Mouse (Mus musculus) lung, postnatal 0 days (tissue): Measurements from ENCODE around the gene Rpa2. TPM values are rescaled to one million over a fixed set of nuclear protein-coding genes. Genes with fewer than 3 reads are reported as not detected.

Experiments
- ATAC-seq: fragments of 200-750 bp; cut with Nextera tagmentation; 2 replicates; pipeline ENCODE4 v1.8.0; 2017; ENCODE audit warnings: moderate library complexity
- DNase-seq: peaks from one replicate; pipeline ENCODE4 v3.0.0-alpha.2; 2016; ENCODE audit warnings: low spot score
- H3K27ac ChIP-seq: fragments of 300-500 bp; sonication (generic); 2 replicates; pipeline ENCODE4 v1.5.1; 2014; ENCODE audit warnings: antibody characterized with exemption, mild to moderate bottlenecking, low read length, mixed read lengths
- H3K27me3 ChIP-seq: fragments of 300-500 bp; sonication (generic); replicated peaks from 2 replicates; pipeline ENCODE4 v1.6.1; 2014; ENCODE audit warnings: low read length, mixed read lengths; ENCODE audit not compliant: insufficient read depth
- H3K36me3 ChIP-seq: fragments of 300-500 bp; sonication (generic); 2 replicates; pipeline ENCODE4 v1.6.1; 2014; ENCODE audit warnings: low read length, mixed read lengths; ENCODE audit not compliant: insufficient read depth
- H3K4me1 ChIP-seq: fragments of 300-500 bp; sonication (generic); 2 replicates; pipeline ENCODE4 v1.6.1; 2014; ENCODE audit warnings: antibody characterized with exemption, low read depth, low read length, mixed read lengths; ENCODE audit not compliant: insufficient read depth
- H3K4me2 ChIP-seq: fragments of 300-500 bp; sonication (generic); replicated peaks from 2 replicates; pipeline ENCODE4 v1.6.1; 2014; ENCODE audit warnings: low read depth, mild to moderate bottlenecking, low read length, moderate library complexity, mixed read lengths
- H3K4me3 ChIP-seq: fragments of 300-500 bp; sonication (generic); 2 replicates; pipeline ENCODE4 v1.5.1; 2014; ENCODE audit warnings: low read depth, low read length
- H3K9ac ChIP-seq: fragments of 300-500 bp; sonication (generic); replicated peaks from 2 replicates; pipeline ENCODE4 v1.6.1; 2014; ENCODE audit warnings: low read depth, mild to moderate bottlenecking
- H3K9me3 ChIP-seq: fragments of 300-500 bp; sonication (generic); 2 replicates; pipeline ENCODE4 v1.6.1; 2016; ENCODE audit warnings: low read length, mixed read lengths
- CTCF ChIP-seq: IDR thresholded peaks from 2 replicates; pipeline ENCODE4 v1.5.1; 2016; ENCODE audit warnings: antibody characterized with exemption, mild to moderate bottlenecking
- EP300 ChIP-seq: IDR thresholded peaks from 2 replicates; pipeline ENCODE4 v1.6.1; 2016; ENCODE audit warnings: antibody characterized with exemption, mild to moderate bottlenecking, control low read depth
- WGBS: fragments of 180-500 bp; shearing (Covaris S2); extraction: QIAGEN DNeasy Blood & Tissue Kit; methylation state at CpG from one replicate; pipeline ENCODE4 v1.1.7; 2014; 5-methylcytosine and 5-hydroxymethylcytosine counted together
- polyA plus RNA-seq: library from polyadenylated mRNA; unstranded; fragments of >200 nt; fragmentation: Nextera tagmentation; extraction: Ambion mirVana; gene quantifications from 2 replicates; pipeline ENCODE4 v1.2.1, GENCODE M21; 2015

Gene Rpa2
- polyA plus RNA-seq, 1 experiment from 2014 or later: 23.9 TPM

GRCm38 (mm10) chr4:132746911-132747517 lies 21.1 kb upstream of the Rpa2 start:
- Histone ChIP-seq H3K4me2 (no peak overlapping the region), H3K27me3 (no peaks in the 10 kb centered on the region), H3K36me3 (no peaks in the 10 kb centered on the region), H3K9me3 (no peaks in the 10 kb centered on the region), H3K27ac (peak overlapping the region; percentile 82), H3K9ac (no peak overlapping the region), H3K4me1 (no peaks in the 10 kb centered on the region), H3K4me3 (no peak overlapping the region)
- WGBS: 86% methylated on average over 9 of the region's 9 CpGs
- no peak for DNase-seq
- no peak for TF ChIP-seq EP300
- no peak for TF ChIP-seq CTCF
- ATAC-seq: peak; percentile 4; the same call in 1 of the 2 replicates

- Histone ChIP-seq H3K4me2 (peak overlapping the region; percentile 15; the same call in 1 of the 2 replicates), H3K9me3 (no peaks in the 10 kb centered on the region), H3K4me3 (no peak overlapping the region), H3K36me3 (no peaks in the 10 kb centered on the region), H3K27ac (peak overlapping the region; percentile 82), H3K9ac (no peak overlapping the region), H3K27me3 (no peaks in the 10 kb centered on the region), H3K4me1 (no peaks in the 10 kb centered on the region)
- DNase-seq (peak; percentile 90), ATAC-seq (peak; percentile 93)
- 32% methylated on average over 9 of the region's 9 CpGs for WGBS
- TF ChIP-seq EP300 (peak; percentile 74), CTCF (no peak)
Observed at GRCm38 (mm10) chr4:132747664-132748259, 20.4 kb upstream of the Rpa2 start.

DNA sequence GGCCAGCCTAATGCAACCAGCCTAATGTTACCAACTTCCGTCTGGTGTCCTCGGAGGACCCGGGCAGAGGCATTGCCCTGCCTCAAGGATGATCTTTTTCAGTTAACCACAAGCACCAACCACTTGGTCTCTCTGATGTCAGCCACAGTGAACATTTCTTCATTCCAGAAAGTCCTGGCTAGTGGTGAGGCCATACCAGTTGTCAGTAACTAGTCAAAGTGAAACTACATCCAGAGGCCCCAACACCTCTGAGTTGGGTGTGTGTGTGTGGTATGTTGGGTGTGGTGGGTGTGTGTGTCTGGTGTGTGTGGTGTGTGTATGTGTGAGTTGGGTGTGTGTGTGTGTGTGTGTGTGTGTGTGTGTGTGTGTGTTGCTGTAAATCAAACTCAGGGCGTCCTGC lies 19.4 kb upstream of the Rpa2 start:
- Histone ChIP-seq H3K4me1 (no peaks in the 10 kb centered on the region), H3K36me3 (no peaks in the 10 kb centered on the region), H3K27me3 (no peaks in the 10 kb centered on the region), H3K9ac (no peak overlapping the region), H3K4me3 (no peak overlapping the region), H3K4me2 (no peak overlapping the region), H3K27ac (no peak overlapping the region), H3K9me3 (no peaks in the 10 kb centered on the region)
- WGBS: 96% methylated on average over 4 of the region's 4 CpGs
- TF ChIP-seq CTCF (no peak), EP300 (no peak)
- ATAC-seq (no peak; the same call in 1 of the 2 replicates), DNase-seq (peak; percentile 17)

- no peaks in the 10 kb centered on the region for H3K36me3 ChIP-seq
- ATAC-seq (no peak), DNase-seq (no peak)
- no peak overlapping the region for H3K4me2 ChIP-seq
- no peak overlapping the region for H3K9ac ChIP-seq
- TF ChIP-seq EP300 (no peak), CTCF (no peak)
- no peaks in the 10 kb centered on the region for H3K4me1 ChIP-seq
- 72% methylated on average over 6 of the region's 6 CpGs for WGBS
- H3K27me3 ChIP-seq: no peaks in the 10 kb centered on the region
- no peak overlapping the region for H3K27ac ChIP-seq
- H3K9me3 ChIP-seq: no peaks in the 10 kb centered on the region
- no peak overlapping the region for H3K4me3 ChIP-seq
Observed at GRCm38 (mm10) chr4:132749258-132749982, 18.7 kb upstream of the Rpa2 start.

- Histone ChIP-seq H3K4me3 (no peak overlapping the region), H3K9me3 (no peaks in the 10 kb centered on the region), H3K27me3 (no peaks in the 10 kb centered on the region), H3K4me1 (0 out of 2 replicates have a peak, but pooled peaks cover 8% of the 10 kb centered on the region), H3K9ac (no peak overlapping the region), H3K4me2 (no peak overlapping the region), H3K36me3 (no peaks in the 10 kb centered on the region), H3K27ac (no peak overlapping the region)
- 46% methylated on average over 6 of the region's 6 CpGs for WGBS
- TF ChIP-seq EP300 (no peak), CTCF (no peak)
- DNase-seq (peak; percentile 81), ATAC-seq (peak; percentile 70)
Observed at GRCm38 (mm10) chr4:132752992-132753391, 15.1 kb upstream of the Rpa2 start.

DNA sequence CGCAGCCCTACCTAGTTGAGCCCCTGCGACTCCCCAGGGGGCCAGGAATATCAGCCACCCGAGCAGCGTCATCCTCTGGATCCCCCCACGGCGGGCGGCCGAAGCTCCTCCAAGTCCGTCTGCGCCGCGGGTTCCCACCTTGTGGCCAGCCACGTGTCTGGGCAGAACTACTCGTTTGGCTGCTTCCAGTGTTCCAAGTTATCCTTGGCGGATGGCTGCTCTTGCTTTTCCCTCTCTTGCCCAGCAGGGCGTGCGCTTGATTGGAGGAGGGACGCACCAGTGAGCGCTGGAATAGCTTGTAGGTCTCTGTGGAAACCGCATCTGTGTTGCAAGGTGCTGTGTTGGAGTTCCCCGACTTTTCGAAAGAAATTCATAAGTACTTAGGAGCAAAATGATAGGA lies 11.2 kb upstream of the Rpa2 start, which contains the start of gene Smpdl3b:
TSS of gene Smpdl3b (minus strand) at position 279 of the 400 bp plus-strand sequence.
- H3K4me2 ChIP-seq: peak within 1 kb of the TSS; percentile 78
- TF ChIP-seq EP300 (no peak), CTCF (peak; percentile 80)
- no peak within 1 kb of the TSS for H3K27ac ChIP-seq
- H3K27me3 ChIP-seq: no peaks in the 10 kb centered on the region
- H3K9me3 ChIP-seq: no peaks in the 10 kb centered on the region
- peak within 1 kb of the TSS; percentile 46 for H3K4me3 ChIP-seq
- 0 out of 2 replicates have a peak, but pooled peaks cover 8% of the 10 kb centered on the region for H3K4me1 ChIP-seq
- ATAC-seq (peak; percentile 89), DNase-seq (peak; percentile 89)
- under 1% methylated on average over 21 of the region's 22 CpGs for WGBS
- H3K36me3 ChIP-seq: no peaks in the 10 kb centered on the region
- peak within 1 kb of the TSS; percentile 36; the same call in 1 of the 2 replicates for H3K9ac ChIP-seq
